Comparison of ENCODE assay signal across 13 mouse cellular contexts in the genomic region with DNA sequence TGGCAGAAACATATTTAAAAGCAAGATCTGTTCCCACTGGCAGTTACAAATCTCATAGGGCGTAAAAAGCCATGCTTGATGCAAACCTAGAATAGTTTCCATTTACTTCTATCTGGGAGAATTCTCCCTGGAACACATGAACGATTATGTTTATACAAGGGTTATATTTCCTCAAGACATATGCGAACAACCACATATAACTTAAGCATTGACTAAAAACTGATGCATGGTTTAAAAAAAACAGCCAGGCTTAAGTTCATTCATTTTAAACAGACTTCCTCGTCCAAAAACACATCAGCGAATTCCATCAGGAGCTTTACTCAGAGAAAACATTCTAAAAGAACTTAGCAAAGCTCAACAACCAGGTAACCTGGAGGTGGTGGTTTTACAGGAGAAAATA. TPM values are rescaled to one million over a fixed set of nuclear protein-coding genes. Genes with fewer than 3 reads are reported as not detected.
A peak's percentile ranks its signal among the peaks of the same experiment; 100 is the strongest.
DNase-seq lines count a peak whose midpoint lies in the region; ATAC-seq lines count a peak whose summit lies in the region.
"Had no signal": no experiment of that assay in that cellular context is flagged by ENCODE, and none has a peak within 500 bp of the region (broad histone marks: within the 10 kb centered on the region; RNA-seq: fewer than 3 reads in every experiment).

No protein-coding gene starts in this region.

- peaks cover 42% of the 10 kb centered on the region for H3K36me3 ChIP-seq in heart, embryonic 16.5 days (ENCODE audit: control insufficient read depth, insufficient read depth)
- H3K36me3 ChIP-seq in lung, embryonic 16.5 days (ENCODE audit: control insufficient read depth, insufficient read depth, low read length) = peaks cover 25% of the 10 kb centered on the region
- peaks cover 6% of the 10 kb centered on the region; the same call in 1 of the 2 replicates for H3K36me3 ChIP-seq in intestine, embryonic 16.5 days (ENCODE audit: control insufficient read depth, insufficient read depth, low read length)

- H3K4me2 ChIP-seq in heart, embryonic 16.5 days (ENCODE audit: low read depth, low read length) = no peak overlapping the region
- H3K4me2 ChIP-seq in lung, embryonic 16.5 days (ENCODE audit: low read depth, low read length) = no peak overlapping the region
- H3K4me2 ChIP-seq in intestine, embryonic 16.5 days (ENCODE audit: low read depth, low read length) = no peak overlapping the region
- H3K4me2 ChIP-seq: midbrain, embryonic 12.5 days had no signal

- ATAC-seq in heart, embryonic 16.5 days (replicated peaks; ENCODE audit: extremely low read depth, insufficient read depth, low FRiP score) = no peak
- no peak for ATAC-seq in lung, embryonic 16.5 days (ENCODE audit: low read depth)
- ATAC-seq in intestine, embryonic 16.5 days = no peak
- ATAC-seq: hindbrain, embryonic 16.5 days had no signal

- intact Hi-C loops in heart, postnatal 10 days (cut with DNase I) = no loop called here

- no peaks in the 10 kb centered on the region for H3K9me3 ChIP-seq in heart, embryonic 16.5 days (replicated peaks; ENCODE audit: control insufficient read depth, low read length)
- H3K9me3 ChIP-seq in lung, embryonic 16.5 days (ENCODE audit: control insufficient read depth, low read length) = no peaks in the 10 kb centered on the region
- H3K9me3 ChIP-seq in intestine, embryonic 16.5 days (ENCODE audit: control insufficient read depth, low read length) = no peaks in the 10 kb centered on the region
- H3K9me3 ChIP-seq: midbrain, embryonic 12.5 days had no signal

- peak overlapping the region; percentile 65 for H3K9ac ChIP-seq in heart, embryonic 16.5 days (ENCODE audit: low read length)
- peak overlapping the region; percentile 49 for H3K9ac ChIP-seq in lung, embryonic 16.5 days (ENCODE audit: low read length)
- no peak overlapping the region for H3K9ac ChIP-seq in intestine, embryonic 16.5 days (ENCODE audit: low read depth, low read length)
- H3K9ac ChIP-seq: midbrain, embryonic 12.5 days had no signal

- no peaks in the 10 kb centered on the region for H3K27me3 ChIP-seq in heart, embryonic 16.5 days (ENCODE audit: control insufficient read depth, insufficient read depth, low read length)
- no peaks in the 10 kb centered on the region for H3K27me3 ChIP-seq in lung, embryonic 16.5 days (ENCODE audit: control insufficient read depth, insufficient read depth, low read depth, low read length)
- H3K27me3 ChIP-seq in intestine, embryonic 16.5 days (replicated peaks; ENCODE audit: control insufficient read depth, insufficient read depth, low read length) = no peaks in the 10 kb centered on the region
- H3K27me3 ChIP-seq: midbrain, embryonic 12.5 days had no signal

- WGBS in heart, embryonic 16.5 days = 70% methylated on average over 5 of the region's 5 CpGs
- 54% methylated on average over 5 of the region's 5 CpGs for WGBS in lung, embryonic 16.5 days
- 51% methylated on average over 5 of the region's 5 CpGs for WGBS in intestine, embryonic 16.5 days

- H3K27ac ChIP-seq in heart, embryonic 16.5 days (ENCODE audit: low read length) = peak overlapping the region; percentile 94
- H3K27ac ChIP-seq in lung, embryonic 16.5 days (ENCODE audit: low read length) = peak overlapping the region; percentile 95
- peak overlapping the region; percentile 92 for H3K27ac ChIP-seq in intestine, embryonic 16.5 days (ENCODE audit: low read length)
- H3K27ac ChIP-seq: midbrain, embryonic 12.5 days had no signal

- H3K4me1 ChIP-seq in heart, embryonic 16.5 days (ENCODE audit: control insufficient read depth, insufficient read depth, low read length) = peaks cover 30% of the 10 kb centered on the region
- peaks cover 19% of the 10 kb centered on the region for H3K4me1 ChIP-seq in lung, embryonic 16.5 days (replicated peaks; ENCODE audit: control insufficient read depth, insufficient read depth, low read length)
- H3K4me1 ChIP-seq in intestine, embryonic 16.5 days (ENCODE audit: control insufficient read depth, insufficient read depth, low read length) = peaks cover 18% of the 10 kb centered on the region

- DNase-seq in heart, postnatal 10 days = no peak
- no peak for DNase-seq in lung, postnatal 4 days
- DNase-seq in spleen, adult 12 weeks (ENCODE audit: low spot score) = no peak
- no peak for DNase-seq in urinary bladder, postnatal 14 days (ENCODE audit: low spot score)
- DNase-seq: adrenal gland, adult 2 months; cerebellum, postnatal 10 days; kidney, postnatal 4 days; lung, adult 18-20 months had no signal

- H3K4me3 ChIP-seq in heart, embryonic 16.5 days (ENCODE audit: low read length) = no peak overlapping the region
- no peak overlapping the region for H3K4me3 ChIP-seq in lung, embryonic 16.5 days (ENCODE audit: low read length)
- no peak overlapping the region for H3K4me3 ChIP-seq in intestine, embryonic 16.5 days (ENCODE audit: low read length)
- H3K4me3 ChIP-seq: midbrain, embryonic 12.5 days had no signal

RNA-seq across cellular contexts. Expression of a gene that starts 49.9 kb away (rescaled TPM):
- polyA plus RNA-seq in heart, embryonic 16.5 days (2015; fragmentation: Nextera tagmentation; extraction: Ambion mirVana) = 112 TPM in 2 replicates
- 10 to 100 TPM; 11.0 to 11.9 TPM for total RNA-seq in heart, postnatal 10 days (2021)
- 15.9 and 17.7 TPM in 2 replicates for polyA plus RNA-seq in lung, embryonic 16.5 days (2015; fragmentation: Nextera tagmentation; extraction: Ambion mirVana)
- 44.0 and 44.7 TPM in 2 replicates for polyA plus RNA-seq in intestine, embryonic 16.5 days (2015; fragmentation: Nextera tagmentation; extraction: Ambion mirVana)
